Mouse (Mus musculus) spleen, adult 2 months (tissue): ENCODE measurements around the gene Ptges3.
"Not testable (repeated sequence)": the region's sequence is repeated elsewhere in the genome, so short reads cannot be mapped to it uniquely, and the experiment has no call there.

Experiments
- CTCF ChIP-seq: fragments of 200-500 bp; IDR thresholded peaks from 2 replicates; pipeline ENCODE4 v1.5.1; 2011; ENCODE audit warnings: mild to moderate bottlenecking, inconsistent platforms; ENCODE audit not compliant: insufficient read depth, insufficient read length, insufficient replicate concordance; ENCODE audit errors: extremely low read depth
- POLR2A ChIP-seq: fragments of 200-500 bp; IDR thresholded peaks from 2 replicates; pipeline ENCODE4 v1.6.1; 2011; ENCODE audit warnings: low read depth, low read length, inconsistent platforms

- TF ChIP-seq CTCF, POLR2A: not testable (repeated sequence)
Measured at GRCm38 (mm10) chr10:128087216-128087615, 28.5 kb downstream of the Ptges3 start.
